Mouse (Mus musculus) adrenal gland, postnatal 36 days (tissue): ENCODE results near the gene Mcoln3. TPM values are rescaled to one million over a fixed set of nuclear protein-coding genes. Genes with fewer than 3 reads are reported as not detected.

Experiments used
- DNase-seq, 2 experiments: peaks; one replicate each; pipeline ENCODE4 v3.0.0; 2021; ENCODE audit warnings: mixed read lengths in 1 of 2
- total RNA-seq, 2 experiments: library from RNA; stranded (reverse); gene quantifications; 2 replicates each; pipeline ENCODE4 v1.2.3; 2021

Mcoln3 gene
- total RNA-seq, 2 experiments from 2014 or later: not detected

- DNase-seq: no peak
Measured at GRCm38 (mm10) chr3:146174215-146174614, 57.0 kb downstream of the Mcoln3 start.

GRCm38 (mm10) chr3:146177295-146177694 is 60.0 kb downstream of the Mcoln3 start:
- DNase-seq: no peak

GRCm38 (mm10) chr3:146177748-146178582 is 60.7 kb downstream of the Mcoln3 start:
- peak; percentile 79 to 88 for DNase-seq

GRCm38 (mm10) chr3:146180341-146180740 is 63.1 kb downstream of the Mcoln3 start:
- DNase-seq: no peak

GRCm38 (mm10) chr3:146180986-146181385 is 63.7 kb downstream of the Mcoln3 start:
- DNase-seq: peak; percentile 65 to 78

- DNase-seq: peak; percentile 51 to 67
Measured at GRCm38 (mm10) chr3:146184992-146185657, 67.9 kb downstream of the Mcoln3 start.

GRCm38 (mm10) chr3:146186033-146186432 is 68.8 kb downstream of the Mcoln3 start:
- no peak for DNase-seq

- DNase-seq: peak in 1 of 2 experiments; percentile 22
Measured at GRCm38 (mm10) chr3:146189933-146190332, 72.7 kb downstream of the Mcoln3 start.

Other genes with a start within 250 kb of the Mcoln3 start
- 10 to 100 TPM; 26.5 to 27.9 TPM for gene Bcl10, start 194.6 kb upstream of the Mcoln3 start, total RNA-seq
- gene 2410004B18Rik, start 179.4 kb upstream of the Mcoln3 start, total RNA-seq: 10 to 100 TPM; 22.3 to 22.8 TPM
- 1 to 10 TPM; 6.0 to 7.7 TPM for gene Syde2, start 129.6 kb upstream of the Mcoln3 start, total RNA-seq
- gene Wdr63, start 9.3 kb upstream of the Mcoln3 start, total RNA-seq: under 1 TPM in 1 of 2 experiments, not detected in 1; 0.26 TPM
- gene Mcoln2, start 32.4 kb downstream of the Mcoln3 start, total RNA-seq: not detected
- gene Lpar3, start 103.5 kb downstream of the Mcoln3 start, total RNA-seq: under 1 TPM; 0.30 to 0.33 TPM